9 mouse cellular contexts compared by ENCODE assay signal in the genomic region with DNA sequence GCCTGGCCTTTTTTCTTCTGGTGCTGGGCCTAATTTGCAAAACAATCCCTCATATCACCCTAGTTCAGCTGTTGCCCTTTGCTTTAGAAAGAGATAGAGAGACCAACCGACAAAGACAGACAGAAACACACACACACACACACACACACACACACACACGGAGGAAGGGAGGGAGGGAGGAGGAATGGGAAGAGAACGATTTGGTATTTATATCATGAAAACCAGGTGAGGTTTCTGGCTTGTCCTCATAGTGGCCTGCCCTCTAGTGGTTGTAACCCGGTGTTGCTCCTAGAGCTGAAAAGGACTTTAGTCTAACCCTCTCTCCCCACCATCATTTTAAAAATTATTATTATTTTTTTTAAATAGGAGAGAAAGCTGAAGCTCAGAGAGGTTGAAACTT. TPM values are rescaled to one million over a fixed set of nuclear protein-coding genes. Genes with fewer than 3 reads are reported as not detected.
DNase-seq lines count a peak whose midpoint lies in the region; ATAC-seq and TF ChIP-seq lines count a peak whose summit lies in the region.
"Had no signal": no experiment of that assay in that cellular context is flagged by ENCODE, and none has a peak within 500 bp of the region (broad histone marks: within the 10 kb centered on the region; RNA-seq: fewer than 3 reads in every experiment).

No protein-coding gene starts in this region.

- H3K4me3 ChIP-seq in embryonic facial prominence, embryonic 11.5 days (ENCODE audit: low read depth, low read length), result no peak overlapping the region
- H3K4me3 ChIP-seq in hindbrain, postnatal 0 days (ENCODE audit: low read length), result no peak overlapping the region
- H3K4me3 ChIP-seq in lung, adult 2 months (replicated peaks; ENCODE audit: extremely low read depth, low read depth, low read length), result no peak overlapping the region

- no peak overlapping the region for H3K4me2 ChIP-seq in embryonic facial prominence, embryonic 11.5 days (ENCODE audit: low read depth, low read length)
- H3K4me2 ChIP-seq in hindbrain, postnatal 0 days (ENCODE audit: low read depth, low read length), result no peak overlapping the region

- TF ChIP-seq CTCF in hindbrain, postnatal 0 days (IDR thresholded peaks at IDR 0.05; ENCODE audit: low read depth), result peak; percentile 78
- TF ChIP-seq CTCF in lung, adult 2 months (IDR thresholded peaks at IDR 0.05; ENCODE audit: insufficient read depth, low read length), result peak; percentile 72

- H3K36me3 ChIP-seq in embryonic facial prominence, embryonic 11.5 days (replicated peaks; ENCODE audit: control insufficient read depth, insufficient read depth, low read depth, low read length), result no peaks in the 10 kb centered on the region
- no peaks in the 10 kb centered on the region for H3K36me3 ChIP-seq in hindbrain, postnatal 0 days (ENCODE audit: insufficient read depth, low read length)

- 6% methylated on average over 4 of the region's 4 CpGs for WGBS in embryonic facial prominence, embryonic 11.5 days
- WGBS in hindbrain, postnatal 0 days, result 3% methylated on average over 4 of the region's 4 CpGs
- 0% methylated on average over 4 of the region's 4 CpGs for WGBS in lung, adult 2 months

- H3K27ac ChIP-seq in embryonic facial prominence, embryonic 11.5 days (replicated peaks; ENCODE audit: low read depth, low read length), result no peak overlapping the region
- no peak overlapping the region for H3K27ac ChIP-seq in hindbrain, postnatal 0 days

- H3K9ac ChIP-seq in embryonic facial prominence, embryonic 11.5 days (replicated peaks; ENCODE audit: low read length), result no peak overlapping the region
- no peak overlapping the region for H3K9ac ChIP-seq in hindbrain, postnatal 0 days (replicated peaks; ENCODE audit: low read length)

- no peaks in the 10 kb centered on the region for H3K27me3 ChIP-seq in embryonic facial prominence, embryonic 11.5 days (ENCODE audit: control insufficient read depth, insufficient read depth, low read length)
- H3K27me3 ChIP-seq in hindbrain, postnatal 0 days (ENCODE audit: insufficient read depth, low read length), result no peaks in the 10 kb centered on the region

- H3K4me1 ChIP-seq in embryonic facial prominence, embryonic 11.5 days (ENCODE audit: control insufficient read depth, insufficient read depth, low read length), result no peaks in the 10 kb centered on the region
- no peaks in the 10 kb centered on the region for H3K4me1 ChIP-seq in hindbrain, postnatal 0 days (ENCODE audit: insufficient read depth, low read length)
- no peaks in the 10 kb centered on the region for H3K4me1 ChIP-seq in lung, adult 2 months (ENCODE audit: control insufficient read depth, insufficient read depth, low read length)

- peak; percentile 50 for DNase-seq in cerebellum, adult 11 months
- DNase-seq in 3T3-L1 (ENCODE audit: low read depth, low spot score), result peak; percentile 87
- DNase-seq in adrenal gland, adult 2 months, result peak; percentile 56
- DNase-seq in embryonic facial prominence, embryonic 11.5 days (ENCODE audit: low spot score), result peak; percentile 79
- peak; percentile 72 for DNase-seq in hindbrain, postnatal 0 days (ENCODE audit: low spot score)
- peak; percentile 51 for DNase-seq in lung, adult 2 months
- DNase-seq in retina, postnatal 7 days (ENCODE audit: low read depth, low spot score), result peak; percentile 14

- ATAC-seq in cerebellum, adult (ENCODE audit: insufficient number of reproducible peaks, low FRiP score, low TSS enrichment), result no peak
- ATAC-seq in embryonic facial prominence, embryonic 11.5 days (replicated peaks; ENCODE audit: insufficient number of reproducible peaks, low FRiP score, low TSS enrichment, low read depth), result no peak
- peak; percentile 27; the same call in 1 of the 2 replicates for ATAC-seq in hindbrain, postnatal 0 days

- TF ChIP-seq POLR2A in lung, adult 2 months (IDR thresholded peaks at IDR 0.05; ENCODE audit: borderline replicate concordance, extremely low read depth, low read depth, low read length), result no peak

- no peaks in the 10 kb centered on the region for H3K9me3 ChIP-seq in embryonic facial prominence, embryonic 11.5 days (replicated peaks; ENCODE audit: control insufficient read depth, low read length)
- H3K9me3 ChIP-seq in hindbrain, postnatal 0 days (ENCODE audit: low read length), result no peaks in the 10 kb centered on the region

RNA-seq across cellular contexts. Expression of a gene that starts 19.4 kb away (rescaled TPM):
- 10 to 100 TPM; 40.5 to 41.9 TPM for total RNA-seq in adrenal gland, adult 2 months (2021)
- polyA plus RNA-seq in adrenal gland, adult 2 months (2012; rRNA removed), result 5.4 and 5.6 TPM in 2 replicates
- 39.3 and 41.6 TPM in 2 replicates for polyA plus RNA-seq in embryonic facial prominence, embryonic 11.5 days (2014; fragmentation: Nextera tagmentation; extraction: Ambion mirVana)
- 71.3 and 79.9 TPM in 2 replicates for total RNA-seq in hindbrain, postnatal 0 days (2014; rRNA removed)
- 81.7 and 82.1 TPM in 2 replicates for polyA plus RNA-seq in hindbrain, postnatal 0 days (2015; fragmentation: Nextera tagmentation; extraction: Ambion mirVana)
- polyA plus RNA-seq in lung, adult 2 months (2012; rRNA removed), result 7.8 and 10.8 TPM in 2 replicates

RNA-seq across cellular contexts. Expression of a gene that starts 41.0 kb away (rescaled TPM):
- total RNA-seq in adrenal gland, adult 2 months (2021), result not detected
- polyA plus RNA-seq in adrenal gland, adult 2 months (2012; rRNA removed), result not detected in 2 replicates
- not detected in 2 replicates for polyA plus RNA-seq in embryonic facial prominence, embryonic 11.5 days (2014; fragmentation: Nextera tagmentation; extraction: Ambion mirVana)
- not detected in 2 replicates for total RNA-seq in hindbrain, postnatal 0 days (2014; rRNA removed)
- polyA plus RNA-seq in hindbrain, postnatal 0 days (2015; fragmentation: Nextera tagmentation; extraction: Ambion mirVana), result not detected in 2 replicates
- polyA plus RNA-seq in lung, adult 2 months (2012; rRNA removed), result not detected in 2 replicates
- polyA plus RNA-seq: heart, embryonic 16.5 days had no signal

RNA-seq across cellular contexts. Expression of a gene that starts 56.7 kb away (rescaled TPM):
- total RNA-seq in adrenal gland, adult 2 months (2021), result 10 to 100 TPM; 13.2 to 13.8 TPM
- polyA plus RNA-seq in adrenal gland, adult 2 months (2012; rRNA removed), result 6.8 and 7.1 TPM in 2 replicates
- polyA plus RNA-seq in embryonic facial prominence, embryonic 11.5 days (2014; fragmentation: Nextera tagmentation; extraction: Ambion mirVana), result 5.0 and 5.3 TPM in 2 replicates
- 8.4 and 14.7 TPM in 2 replicates for total RNA-seq in hindbrain, postnatal 0 days (2014; rRNA removed)
- 6.8 and 7.6 TPM in 2 replicates for polyA plus RNA-seq in hindbrain, postnatal 0 days (2015; fragmentation: Nextera tagmentation; extraction: Ambion mirVana)
- 12.8 and 22.1 TPM in 2 replicates for polyA plus RNA-seq in lung, adult 2 months (2012; rRNA removed)

Comparison
In these comparisons a context has a peak if more than half of its experiments do, and no peak if none do; other contexts are left out.
1. DNase-seq: peak in every context shown above with its lines; median percentile 87 in 3T3-L1; 79 in embryonic facial prominence, embryonic 11.5 days; 72 in hindbrain, postnatal 0 days; 56 in adrenal gland, adult 2 months; 51 in lung, adult 2 months; 50 in cerebellum, adult 11 months; 14 in retina, postnatal 7 days.